Mouse (Mus musculus): ENCODE results near the gene Nckap1. TPM values are rescaled to one million over a fixed set of nuclear protein-coding genes. Genes with fewer than 3 reads are reported as not detected.

The Nckap1 gene
- polyA plus RNA-seq, 1 experiment from 2014 or later: 14.7 TPM

- no peak overlapping the region for H3K27ac ChIP-seq
- no peaks in the 10 kb centered on the region for H3K4me1 ChIP-seq (replicated peaks)
- no peaks in the 10 kb centered on the region for H3K36me3 ChIP-seq
- H3K4me2 ChIP-seq: no peak overlapping the region
- no peak overlapping the region for H3K9ac ChIP-seq
- no peak overlapping the region for H3K4me3 ChIP-seq (replicated peaks)
- 56% methylated on average over 5 of the region's 5 CpGs for WGBS (ENCODE audit: insufficient replicate concordance)
- no peaks in the 10 kb centered on the region for H3K27me3 ChIP-seq
- DNase-seq: no peak
- ATAC-seq (ENCODE audit: low read depth): no peak
- no peaks in the 10 kb centered on the region for H3K9me3 ChIP-seq (replicated peaks)
Measured at GRCm38 (mm10) chr2:80596960-80597359, 15.8 kb upstream of the Nckap1 start.

GRCm38 (mm10) chr2:80594215-80594918 is 13.2 kb upstream of the Nckap1 start:
- ATAC-seq (ENCODE audit: low read depth) (no peak), DNase-seq (no peak)
- H3K4me3 ChIP-seq (replicated peaks): no peak overlapping the region
- H3K4me1 ChIP-seq (replicated peaks): no peaks in the 10 kb centered on the region
- no peaks in the 10 kb centered on the region for H3K36me3 ChIP-seq
- H3K27me3 ChIP-seq: 0 out of 2 replicates have a peak, but pooled peaks cover 4% of the 10 kb centered on the region
- H3K4me2 ChIP-seq: no peak overlapping the region
- no peaks in the 10 kb centered on the region for H3K9me3 ChIP-seq (replicated peaks)
- no peak overlapping the region for H3K9ac ChIP-seq
- 61% methylated on average over 4 of the region's 4 CpGs for WGBS (ENCODE audit: insufficient replicate concordance)
- H3K27ac ChIP-seq: no peak overlapping the region

DNA sequence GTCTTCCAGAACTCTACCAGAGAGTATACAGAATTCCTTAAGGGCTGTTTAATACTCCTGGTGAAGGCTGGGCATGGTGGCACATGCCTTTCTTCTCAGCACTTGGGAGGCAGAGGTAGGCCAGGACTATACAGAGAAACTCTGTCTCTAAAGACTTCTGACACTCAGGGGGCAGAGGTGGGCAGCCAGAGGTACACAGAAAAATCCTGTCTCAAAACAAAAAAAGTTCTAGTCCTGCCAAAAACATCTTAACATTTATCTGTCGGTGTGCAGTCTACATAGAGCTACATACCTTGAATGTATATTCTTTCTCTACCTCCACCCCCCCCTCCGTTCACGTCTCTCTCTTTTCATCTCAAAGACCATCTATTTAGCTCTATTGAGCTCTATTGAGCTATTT is 1.2 kb upstream of the Nckap1 start:
- DNase-seq: no peak
- peaks cover 27% of the 10 kb centered on the region for H3K27me3 ChIP-seq
- H3K4me1 ChIP-seq (replicated peaks): peaks cover 21% of the 10 kb centered on the region
- H3K27ac ChIP-seq: no peak overlapping the region
- ATAC-seq (ENCODE audit: low read depth): no peak
- H3K4me2 ChIP-seq: no peak overlapping the region
- H3K9ac ChIP-seq: no peak overlapping the region
- H3K36me3 ChIP-seq: no peaks in the 10 kb centered on the region
- H3K4me3 ChIP-seq (replicated peaks): no peak overlapping the region
- 80% methylated on average over 3 of the region's 3 CpGs for WGBS (ENCODE audit: insufficient replicate concordance)
- no peaks in the 10 kb centered on the region for H3K9me3 ChIP-seq (replicated peaks)

- ATAC-seq (ENCODE audit: low read depth) (peak; percentile 79), DNase-seq (no peak)
- Histone ChIP-seq H3K36me3 (no peaks in the 10 kb centered on the region), H3K4me3 (replicated peaks) (peak overlapping the region; percentile 86), H3K27me3 (peaks cover 29% of the 10 kb centered on the region), H3K4me2 (peak overlapping the region; percentile 86), H3K9ac (peak overlapping the region; percentile 93), H3K9me3 (replicated peaks) (no peaks in the 10 kb centered on the region), H3K4me1 (replicated peaks) (peaks cover 21% of the 10 kb centered on the region), H3K27ac (peak overlapping the region; percentile 92)
- WGBS (ENCODE audit: insufficient replicate concordance): under 1% methylated on average over 61 of the region's 65 CpGs
Measured at GRCm38 (mm10) chr2:80580311-80580961, 744 bp downstream of the Nckap1 start.

DNA sequence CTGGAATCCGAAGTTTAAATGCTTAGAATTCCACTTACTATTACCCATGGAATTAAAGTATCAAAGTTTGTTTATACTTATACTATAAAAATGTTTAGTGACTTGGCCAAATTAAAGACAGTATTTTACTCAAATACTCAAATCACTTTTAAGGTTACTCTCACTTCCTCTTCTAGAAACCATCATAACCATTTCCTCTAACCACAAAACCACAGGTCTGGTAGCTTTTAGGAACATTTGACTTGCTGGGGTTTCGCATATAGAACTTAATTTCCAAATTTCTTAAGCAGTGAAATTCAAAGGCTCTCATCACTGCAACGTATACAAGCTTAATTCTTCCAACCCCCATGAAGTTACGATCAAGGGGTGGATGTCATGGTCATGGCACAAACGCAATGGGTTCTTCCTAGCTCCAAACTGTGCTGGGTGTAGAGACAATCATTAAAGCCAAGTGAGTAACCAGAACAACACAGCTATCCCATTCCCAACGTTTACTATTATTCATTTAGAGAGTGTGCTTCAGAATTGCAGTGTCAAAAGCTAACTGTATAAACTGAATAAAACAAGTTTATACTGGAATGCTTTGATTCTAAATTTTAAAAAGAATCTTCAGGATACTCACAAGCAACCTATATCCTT is 1.8 kb downstream of the Nckap1 start:
- H3K4me3 ChIP-seq (replicated peaks): peak overlapping the region; percentile 39
- H3K27ac ChIP-seq: no peak overlapping the region
- peak overlapping the region; percentile 44; the same call in 1 of the 2 replicates for H3K9ac ChIP-seq
- H3K9me3 ChIP-seq (replicated peaks): no peaks in the 10 kb centered on the region
- peaks cover 25% of the 10 kb centered on the region for H3K27me3 ChIP-seq
- H3K4me2 ChIP-seq: peak overlapping the region; percentile 86
- H3K36me3 ChIP-seq: no peaks in the 10 kb centered on the region
- 18% methylated on average over 6 of the region's 6 CpGs for WGBS (ENCODE audit: insufficient replicate concordance)
- peaks cover 21% of the 10 kb centered on the region for H3K4me1 ChIP-seq (replicated peaks)
- ATAC-seq (ENCODE audit: low read depth) (no peak), DNase-seq (no peak)

DNA sequence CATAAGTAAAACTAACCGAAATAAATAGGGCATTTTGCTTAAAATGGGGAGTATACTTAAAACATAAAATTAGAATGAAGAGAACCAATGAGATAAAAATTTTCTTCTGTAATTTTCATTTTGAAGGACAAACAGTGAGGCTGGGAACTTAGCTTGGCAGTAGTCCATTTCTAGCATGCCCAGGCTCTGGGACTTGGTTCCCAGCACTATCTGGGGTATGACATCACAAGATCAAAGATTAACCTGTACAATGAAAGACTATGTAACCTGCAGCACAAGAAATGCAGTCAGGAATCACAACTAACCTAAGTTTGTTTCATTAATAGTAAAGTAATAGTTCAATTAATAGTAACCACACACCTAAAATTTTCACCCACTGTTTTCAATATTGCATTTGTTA is 3.9 kb downstream of the Nckap1 start:
- Histone ChIP-seq H3K27ac (no peak overlapping the region), H3K9ac (no peak overlapping the region), H3K36me3 (no peaks in the 10 kb centered on the region), H3K4me3 (replicated peaks) (no peak overlapping the region), H3K27me3 (peaks cover 12% of the 10 kb centered on the region), H3K4me1 (replicated peaks) (peaks cover 21% of the 10 kb centered on the region), H3K4me2 (no peak overlapping the region), H3K9me3 (replicated peaks) (no peaks in the 10 kb centered on the region)
- 75% methylated on average over 1 of the region's 1 CpGs for WGBS (ENCODE audit: insufficient replicate concordance)
- ATAC-seq (ENCODE audit: low read depth): no peak
- no peak for DNase-seq

DNA sequence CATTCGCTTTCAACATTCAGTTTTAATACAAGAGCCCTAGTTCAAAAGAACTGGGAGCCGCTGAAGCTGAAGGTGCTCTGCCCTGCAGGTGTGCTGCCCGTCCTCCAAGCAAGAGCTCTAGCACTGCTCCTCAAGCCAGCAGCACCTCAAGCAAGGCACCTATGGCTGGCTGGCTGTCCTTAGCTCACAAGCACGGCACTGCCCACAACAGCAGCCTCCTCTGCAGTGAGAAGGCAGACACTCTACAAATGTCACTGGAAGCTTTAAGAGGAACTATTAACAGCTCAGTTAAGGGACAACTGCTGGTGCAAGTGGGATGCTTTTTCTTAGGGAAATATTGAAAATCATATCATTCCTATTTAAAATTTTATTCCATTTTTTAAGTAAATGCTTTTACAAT is 10.5 kb downstream of the Nckap1 start:
- DNase-seq (no peak), ATAC-seq (ENCODE audit: low read depth) (no peak)
- Histone ChIP-seq H3K4me3 (replicated peaks) (no peak overlapping the region), H3K27me3 (no peaks in the 10 kb centered on the region), H3K4me2 (no peak overlapping the region), H3K36me3 (no peaks in the 10 kb centered on the region), H3K4me1 (replicated peaks) (no peaks in the 10 kb centered on the region), H3K9me3 (replicated peaks) (no peaks in the 10 kb centered on the region), H3K9ac (no peak overlapping the region), H3K27ac (no peak overlapping the region)
- 75% methylated on average over 4 of the region's 4 CpGs for WGBS (ENCODE audit: insufficient replicate concordance)

- H3K36me3 ChIP-seq: no peaks in the 10 kb centered on the region
- no peak for DNase-seq
- no peaks in the 10 kb centered on the region for H3K27me3 ChIP-seq
- H3K4me2 ChIP-seq: no peak overlapping the region
- H3K4me3 ChIP-seq (replicated peaks): no peak overlapping the region
- H3K27ac ChIP-seq: no peak overlapping the region
- H3K9ac ChIP-seq: no peak overlapping the region
- H3K9me3 ChIP-seq (replicated peaks): no peaks in the 10 kb centered on the region
- ATAC-seq (ENCODE audit: low read depth): no peak
- H3K4me1 ChIP-seq (replicated peaks): 0 out of 2 replicates have a peak, but pooled peaks cover 4% of the 10 kb centered on the region
- 75% methylated on average over 4 of the region's 4 CpGs for WGBS (ENCODE audit: insufficient replicate concordance)
Measured at GRCm38 (mm10) chr2:80567411-80567810, 13.8 kb downstream of the Nckap1 start.

GRCm38 (mm10) chr2:80562253-80562652 is 18.9 kb downstream of the Nckap1 start:
- Histone ChIP-seq H3K4me1 (replicated peaks) (0 out of 2 replicates have a peak, but pooled peaks cover 9% of the 10 kb centered on the region), H3K9me3 (replicated peaks) (no peaks in the 10 kb centered on the region), H3K27me3 (no peaks in the 10 kb centered on the region), H3K9ac (no peak overlapping the region), H3K36me3 (0 out of 2 replicates have a peak, but pooled peaks cover 2% of the 10 kb centered on the region), H3K27ac (no peak overlapping the region), H3K4me3 (replicated peaks) (no peak overlapping the region), H3K4me2 (no peak overlapping the region)
- no peak for ATAC-seq (ENCODE audit: low read depth)
- DNase-seq: no peak

GRCm38 (mm10) chr2:80561478-80561877 is 19.7 kb downstream of the Nckap1 start:
- H3K4me1 ChIP-seq (replicated peaks): 0 out of 2 replicates have a peak, but pooled peaks cover 9% of the 10 kb centered on the region
- no peak overlapping the region for H3K4me2 ChIP-seq
- ATAC-seq (ENCODE audit: low read depth) (no peak), DNase-seq (no peak)
- H3K9ac ChIP-seq: no peak overlapping the region
- H3K27ac ChIP-seq: no peak overlapping the region
- no peaks in the 10 kb centered on the region for H3K27me3 ChIP-seq
- H3K9me3 ChIP-seq (replicated peaks): no peaks in the 10 kb centered on the region
- 0 out of 2 replicates have a peak, but pooled peaks cover 2% of the 10 kb centered on the region for H3K36me3 ChIP-seq
- WGBS (ENCODE audit: insufficient replicate concordance): 68% methylated on average over 3 of the region's 3 CpGs
- H3K4me3 ChIP-seq (replicated peaks): no peak overlapping the region

- WGBS (ENCODE audit: insufficient replicate concordance): 84% methylated on average over 5 of the region's 5 CpGs
- no peak for ATAC-seq (ENCODE audit: low read depth)
- H3K9me3 ChIP-seq (replicated peaks): no peaks in the 10 kb centered on the region
- H3K4me3 ChIP-seq (replicated peaks): no peak overlapping the region
- H3K36me3 ChIP-seq: 0 out of 2 replicates have a peak, but pooled peaks cover 2% of the 10 kb centered on the region
- H3K27me3 ChIP-seq: no peaks in the 10 kb centered on the region
- no peak overlapping the region for H3K9ac ChIP-seq
- no peak overlapping the region for H3K27ac ChIP-seq
- DNase-seq: no peak
- 0 out of 2 replicates have a peak, but pooled peaks cover 9% of the 10 kb centered on the region for H3K4me1 ChIP-seq (replicated peaks)
- H3K4me2 ChIP-seq: no peak overlapping the region
Measured at GRCm38 (mm10) chr2:80560773-80561172, 20.4 kb downstream of the Nckap1 start.

All from liver, embryonic 13.5 days (tissue).